In the genomic region with DNA sequence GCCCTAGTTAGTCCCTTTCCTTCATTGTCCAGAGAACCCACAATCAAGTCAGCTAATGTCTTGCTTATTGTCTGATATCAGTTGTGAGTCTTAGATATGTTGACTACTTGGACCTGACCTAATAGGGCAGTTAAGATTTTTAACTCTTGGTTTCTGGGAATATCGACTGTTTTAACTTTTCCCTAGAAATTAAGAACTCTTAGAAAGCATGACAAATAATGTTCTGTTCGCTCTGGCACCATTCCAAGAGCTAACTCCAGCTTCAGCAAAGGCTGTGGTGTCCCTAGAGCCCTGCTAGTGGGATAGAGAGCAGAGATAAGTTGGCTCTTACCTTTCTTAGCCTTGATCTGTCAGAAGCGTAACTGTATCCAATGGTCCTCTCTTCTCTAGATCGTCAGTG, we compare ENCODE assay signal across 24 mouse cellular contexts. TPM values are rescaled to one million over a fixed set of nuclear protein-coding genes. Genes with fewer than 3 reads are reported as not detected.
DNase-seq lines count a peak whose midpoint lies in the region; ATAC-seq and TF ChIP-seq lines count a peak whose summit lies in the region.
"Had no signal": no experiment of that assay in that cellular context is flagged by ENCODE, and none has a peak within 500 bp of the region (broad histone marks: within the 10 kb centered on the region; RNA-seq: fewer than 3 reads in every experiment).

No protein-coding gene starts in this region.

- peaks cover 50% of the 10 kb centered on the region for H3K36me3 ChIP-seq in kidney, embryonic 16.5 days (ENCODE audit: insufficient read depth, low read length)
- H3K36me3 ChIP-seq in kidney, adult 2 months (ENCODE audit: control insufficient read depth, insufficient read depth, low read length): peaks cover 8% of the 10 kb centered on the region
- peaks cover 5% of the 10 kb centered on the region for H3K36me3 ChIP-seq in midbrain, embryonic 11.5 days (ENCODE audit: control insufficient read depth, insufficient read depth, low read length)
- H3K36me3 ChIP-seq in midbrain, embryonic 16.5 days (ENCODE audit: control insufficient read depth, insufficient read depth, low read length): peaks cover 10% of the 10 kb centered on the region

- H3K4me3 ChIP-seq in gastrocnemius, adult 2 months: no peak overlapping the region
- no peak overlapping the region for H3K4me3 ChIP-seq in kidney, embryonic 16.5 days (ENCODE audit: low read length)
- H3K4me3 ChIP-seq in kidney, adult 2 months (ENCODE audit: insufficient read depth, low read depth, low read length): no peak overlapping the region
- no peak overlapping the region for H3K4me3 ChIP-seq in midbrain, embryonic 11.5 days (ENCODE audit: low read depth, low read length)
- H3K4me3 ChIP-seq in midbrain, embryonic 16.5 days (ENCODE audit: low read depth, low read length): no peak overlapping the region
- H3K4me3 ChIP-seq: hindbrain, embryonic 10.5 days; limb, embryonic 15.5 days; lung, embryonic 15.5 days; midbrain, embryonic 15.5 days; neural tube, embryonic 15.5 days; stomach, embryonic 15.5 days had no signal

- H3K9ac ChIP-seq in kidney, embryonic 16.5 days (replicated peaks; ENCODE audit: low read length): no peak overlapping the region
- no peak overlapping the region for H3K9ac ChIP-seq in midbrain, embryonic 11.5 days (ENCODE audit: low read length)
- no peak overlapping the region for H3K9ac ChIP-seq in midbrain, embryonic 16.5 days (ENCODE audit: low read depth, low read length)
- H3K9ac ChIP-seq: limb, embryonic 15.5 days; lung, embryonic 15.5 days; midbrain, embryonic 15.5 days; neural tube, embryonic 15.5 days; stomach, embryonic 15.5 days had no signal

- H3K9me3 ChIP-seq in kidney, embryonic 16.5 days (ENCODE audit: low read length): no peaks in the 10 kb centered on the region
- H3K9me3 ChIP-seq in midbrain, embryonic 11.5 days (ENCODE audit: control insufficient read depth, low read length): no peaks in the 10 kb centered on the region
- H3K9me3 ChIP-seq in midbrain, embryonic 16.5 days (replicated peaks; ENCODE audit: control insufficient read depth, low read length, poor library complexity, severe bottlenecking): no peaks in the 10 kb centered on the region
- H3K9me3 ChIP-seq: hindbrain, embryonic 10.5 days; limb, embryonic 15.5 days; lung, embryonic 15.5 days; midbrain, embryonic 15.5 days; neural tube, embryonic 15.5 days; stomach, embryonic 15.5 days had no signal

- DNase-seq in gastrocnemius, adult 2 months: no peak
- DNase-seq in gastrocnemius, postnatal 36 days: no peak
- DNase-seq in kidney, adult 2 months: no peak
- peak; percentile 67 for DNase-seq in midbrain, embryonic 11.5 days (ENCODE audit: low spot score, missing footprints)
- DNase-seq in right cerebral cortex, postnatal 14 days: no peak
- DNase-seq: adrenal gland, adult 8-10 months; cerebellum, adult 11-12 months; cerebellum, postnatal 25 days; embryo, embryonic 11 days; kidney, postnatal 10 days; thymus, adult 18-20 months; thymus, postnatal 4 days had no signal

- ATAC-seq in kidney, embryonic 16.5 days (ENCODE audit: low FRiP score, low TSS enrichment): no peak
- no peak for ATAC-seq in midbrain, embryonic 11.5 days (ENCODE audit: low FRiP score)
- ATAC-seq in midbrain, embryonic 16.5 days: no peak
- ATAC-seq: hindbrain, postnatal 0 days; intestine, postnatal 0 days; midbrain, embryonic 15.5 days had no signal

- H3K27me3 ChIP-seq in kidney, embryonic 16.5 days (ENCODE audit: insufficient read depth, low read length): no peaks in the 10 kb centered on the region
- no peaks in the 10 kb centered on the region for H3K27me3 ChIP-seq in kidney, adult 2 months (replicated peaks; ENCODE audit: control insufficient read depth, insufficient read depth, low read length)
- no peaks in the 10 kb centered on the region for H3K27me3 ChIP-seq in midbrain, embryonic 11.5 days (ENCODE audit: control insufficient read depth, insufficient read depth, low read length)
- no peaks in the 10 kb centered on the region for H3K27me3 ChIP-seq in midbrain, embryonic 16.5 days (ENCODE audit: control insufficient read depth, insufficient read depth, low read depth, low read length)
- H3K27me3 ChIP-seq: CH12.LX; limb, embryonic 15.5 days; lung, embryonic 15.5 days; midbrain, embryonic 15.5 days; neural tube, embryonic 15.5 days; stomach, embryonic 15.5 days had no signal

- no peak for TF ChIP-seq CTCF in gastrocnemius, adult 2 months (IDR thresholded peaks at IDR 0.05)
- no peak for TF ChIP-seq CTCF in kidney, adult 2 months (conservative IDR thresholded peaks at IDR 0.05; ENCODE audit: insufficient read depth, insufficient read length, low read depth, low read length)

- no peak for TF ChIP-seq POLR2A in kidney, adult 2 months (IDR thresholded peaks at IDR 0.05; ENCODE audit: low read depth, low read length)

- peak overlapping the region; percentile 57 for H3K27ac ChIP-seq in gastrocnemius, adult 2 months
- H3K27ac ChIP-seq in kidney, embryonic 16.5 days (ENCODE audit: low read length): peak overlapping the region; percentile 28; the same call in 1 of the 2 replicates
- H3K27ac ChIP-seq in kidney, adult 2 months (ENCODE audit: insufficient read depth, low read depth, low read length): no peak overlapping the region
- H3K27ac ChIP-seq in midbrain, embryonic 11.5 days (ENCODE audit: low read depth, low read length): no peak overlapping the region
- H3K27ac ChIP-seq in midbrain, embryonic 16.5 days (ENCODE audit: low read length): no peak overlapping the region
- H3K27ac ChIP-seq: hindbrain, embryonic 10.5 days; hindbrain, postnatal 0 days; limb, embryonic 15.5 days; lung, embryonic 15.5 days; macrophage; midbrain, embryonic 15.5 days; neural tube, embryonic 15.5 days; stomach, embryonic 15.5 days had no signal

- no peak overlapping the region for H3K4me2 ChIP-seq in kidney, embryonic 16.5 days (replicated peaks; ENCODE audit: low read depth, low read length)
- no peak overlapping the region for H3K4me2 ChIP-seq in midbrain, embryonic 11.5 days
- H3K4me2 ChIP-seq in midbrain, embryonic 16.5 days (ENCODE audit: low read length): no peak overlapping the region
- H3K4me2 ChIP-seq: limb, embryonic 15.5 days; lung, embryonic 15.5 days; midbrain, embryonic 15.5 days; neural tube, embryonic 15.5 days; stomach, embryonic 15.5 days had no signal

- intact Hi-C loops in gastrocnemius, adult 2 months (cut with DNase I): no loop called here
- intact Hi-C loops in gastrocnemius, postnatal 36 days (cut with DNase I): no loop called here

- 72% methylated on average over 4 of the region's 4 CpGs for WGBS in kidney, embryonic 16.5 days
- WGBS in kidney, adult 2 months: 76% methylated on average over 4 of the region's 4 CpGs
- 89% methylated on average over 4 of the region's 4 CpGs for WGBS in midbrain, embryonic 11.5 days
- WGBS in midbrain, embryonic 16.5 days: 88% methylated on average over 4 of the region's 4 CpGs

- peaks cover 4% of the 10 kb centered on the region; the same call in 1 of the 2 replicates for H3K4me1 ChIP-seq in kidney, embryonic 16.5 days (ENCODE audit: insufficient read depth, low read length)
- no peaks in the 10 kb centered on the region for H3K4me1 ChIP-seq in kidney, adult 2 months (ENCODE audit: control insufficient read depth, insufficient read depth, low read length)
- no peaks in the 10 kb centered on the region for H3K4me1 ChIP-seq in midbrain, embryonic 11.5 days (ENCODE audit: control insufficient read depth, insufficient read depth, low read length)
- H3K4me1 ChIP-seq in midbrain, embryonic 16.5 days (ENCODE audit: control insufficient read depth, insufficient read depth, low read length): no peaks in the 10 kb centered on the region
- H3K4me1 ChIP-seq: limb, embryonic 15.5 days; midbrain, embryonic 15.5 days; neural tube, embryonic 15.5 days had no signal

RNA-seq across cellular contexts. Expression of a gene that starts 32.7 kb away (rescaled TPM):
- 1 to 10 TPM; 3.5 to 5.6 TPM for total RNA-seq in gastrocnemius, adult 2 months (2021)
- total RNA-seq in gastrocnemius, postnatal 36 days (2021): 1 to 10 TPM; 3.1 to 3.7 TPM
- 22.5 and 25.0 TPM in 2 replicates for polyA plus RNA-seq in kidney, embryonic 16.5 days (2015; fragmentation: Nextera tagmentation; extraction: Ambion mirVana)
- 27.3 and 28.1 TPM in 2 replicates for polyA plus RNA-seq in kidney, adult 2 months (2012; rRNA removed)
- polyA plus RNA-seq in midbrain, embryonic 11.5 days (2014; fragmentation: Nextera tagmentation; extraction: Ambion mirVana): 16.5 and 17.7 TPM in 2 replicates
- polyA plus RNA-seq in midbrain, embryonic 16.5 days (2015; fragmentation: Nextera tagmentation; extraction: Ambion mirVana): 8.1 TPM in 2 replicates

Comparison
In these comparisons a context has a peak if more than half of its experiments do, and no peak if none do; other contexts are left out.
1. H3K27ac ChIP-seq: peak in gastrocnemius, adult 2 months (single experiment) and kidney, embryonic 16.5 days (single experiment); none in kidney, adult 2 months (single experiment), midbrain, embryonic 11.5 days (single experiment) and midbrain, embryonic 16.5 days (single experiment).